Mouse (Mus musculus) frontal cortex, postnatal 25 days (tissue): ENCODE measurements at regions not wholly inside any gene's neighbourhood (a gene's known extent, or its start where the extent isn't known, plus 50 kb on each side); places are given as distances from the start of the nearest gene placed in this dataset.

Source experiments
- DNase-seq, 2 experiments: peaks; one replicate each; pipeline ENCODE4 v3.0.0; 2022; ENCODE audit warnings: low spot score in 2 of 2

GRCm38 (mm10) chr13:60427755-60428385, 173.9 kb upstream of the Dapk1 start:
- DNase-seq, result no peak

GRCm38 (mm10) chr13:60429148-60429547, 172.6 kb upstream of the Dapk1 start:
- DNase-seq, result no peak

GRCm38 (mm10) chr13:60431412-60431811, 170.3 kb upstream of the Dapk1 start:
- no peak for DNase-seq

- no peak for DNase-seq
Observed at GRCm38 (mm10) chr13:60434221-60435210, 167.2 kb upstream of the Dapk1 start.

GRCm38 (mm10) chr13:60435333-60435732, 166.4 kb upstream of the Dapk1 start:
- no peak for DNase-seq

- no peak for DNase-seq
Observed at GRCm38 (mm10) chr13:60438177-60438576, 163.6 kb upstream of the Dapk1 start.

GRCm38 (mm10) chr13:60440586-60440985, 161.2 kb upstream of the Dapk1 start:
- no peak for DNase-seq

GRCm38 (mm10) chr13:60445164-60445563, 156.6 kb upstream of the Dapk1 start:
- no peak for DNase-seq

GRCm38 (mm10) chr13:60446926-60447325, 154.8 kb upstream of the Dapk1 start:
- DNase-seq, result no peak

- no peak for DNase-seq
Observed at GRCm38 (mm10) chr13:60450721-60451506, 150.8 kb upstream of the Dapk1 start.

- no peak for DNase-seq
Observed at GRCm38 (mm10) chr13:60453821-60454483, 147.8 kb upstream of the Dapk1 start.

GRCm38 (mm10) chr13:60455033-60455619, 146.6 kb upstream of the Dapk1 start:
- DNase-seq, result no peak

GRCm38 (mm10) chr13:60455863-60456551, 145.7 kb upstream of the Dapk1 start:
- no peak for DNase-seq

GRCm38 (mm10) chr13:60457277-60457676, 144.5 kb upstream of the Dapk1 start:
- no peak for DNase-seq

- no peak for DNase-seq
Observed at GRCm38 (mm10) chr13:60459002-60459401, 142.7 kb upstream of the Dapk1 start.

- DNase-seq, result no peak
Observed at GRCm38 (mm10) chr13:60466553-60467313, 135.0 kb upstream of the Dapk1 start.

- DNase-seq, result peak in 1 of 2 experiments; percentile 72
Observed at GRCm38 (mm10) chr13:60467821-60468579, 133.7 kb upstream of the Dapk1 start.

GRCm38 (mm10) chr13:60470426-60471398, 131.0 kb upstream of the Dapk1 start:
- no peak for DNase-seq
